Mouse (Mus musculus): ENCODE data around the gene Sowaha. TPM values are rescaled to one million over a fixed set of nuclear protein-coding genes. Genes with fewer than 3 reads are reported as not detected.

Sowaha gene
- polyA plus RNA-seq, 1 experiment from 2014 or later: 0.31 TPM

Other genes starting within 250 kb of the Sowaha start
- 85.2 and 85.9 TPM in 2 replicates for gene Hspa4, start 179.8 kb downstream of the Sowaha start, polyA plus RNA-seq (2015; fragmentation: Nextera tagmentation; extraction: Ambion mirVana)
- gene Zcchc10, start 155.6 kb downstream of the Sowaha start, polyA plus RNA-seq (2015; fragmentation: Nextera tagmentation; extraction: Ambion mirVana): 12.6 and 13.4 TPM in 2 replicates
- 16.6 and 20.4 TPM in 2 replicates for gene Aff4, start 129.4 kb downstream of the Sowaha start, polyA plus RNA-seq (2015; fragmentation: Nextera tagmentation; extraction: Ambion mirVana)
- 17.8 and 52.6 TPM in 2 replicates for gene Leap2, start 57.1 kb downstream of the Sowaha start, polyA plus RNA-seq (2015; fragmentation: Nextera tagmentation; extraction: Ambion mirVana)
- gene Uqcrq, start 49.4 kb downstream of the Sowaha start, polyA plus RNA-seq (2015; fragmentation: Nextera tagmentation; extraction: Ambion mirVana): 1,029 and 1,034 TPM in 2 replicates
- 0.99 and 1.4 TPM in 2 replicates for gene Gdf9, start 49.3 kb downstream of the Sowaha start, polyA plus RNA-seq (2015; fragmentation: Nextera tagmentation; extraction: Ambion mirVana)
- 0.06 and 0.07 TPM in 2 replicates for gene Gm10447, start 23.2 kb downstream of the Sowaha start, polyA plus RNA-seq (2015; fragmentation: Nextera tagmentation; extraction: Ambion mirVana)
- gene Shroom1, start 23.1 kb downstream of the Sowaha start, polyA plus RNA-seq (2015; fragmentation: Nextera tagmentation; extraction: Ambion mirVana): 1.3 and 1.4 TPM in 2 replicates
- not detected in 2 replicates for gene Gm9837, start 9.8 kb downstream of the Sowaha start, polyA plus RNA-seq (2015; fragmentation: Nextera tagmentation; extraction: Ambion mirVana)
- not detected in 2 replicates for gene Gm9945, start 108 bp downstream of the Sowaha start, polyA plus RNA-seq (2015; fragmentation: Nextera tagmentation; extraction: Ambion mirVana)
- 18.2 and 18.4 TPM in 2 replicates for gene Sept8, start 39.0 kb upstream of the Sowaha start, polyA plus RNA-seq (2015; fragmentation: Nextera tagmentation; extraction: Ambion mirVana)
- gene Kif3a, start 87.1 kb upstream of the Sowaha start, polyA plus RNA-seq (2015; fragmentation: Nextera tagmentation; extraction: Ambion mirVana): 35.0 and 42.3 TPM in 2 replicates
- 0.35 and 0.47 TPM in 2 replicates for gene Il4, start 138.4 kb upstream of the Sowaha start, polyA plus RNA-seq (2015; fragmentation: Nextera tagmentation; extraction: Ambion mirVana)
- not detected in 2 replicates for gene Il13, start 154.4 kb upstream of the Sowaha start, polyA plus RNA-seq (2015; fragmentation: Nextera tagmentation; extraction: Ambion mirVana)
- 24.8 and 28.5 TPM in 2 replicates for gene Rad50, start 227.0 kb upstream of the Sowaha start, polyA plus RNA-seq (2015; fragmentation: Nextera tagmentation; extraction: Ambion mirVana)
- not detected in 2 replicates for gene Il5, start 240.5 kb upstream of the Sowaha start, polyA plus RNA-seq (2015; fragmentation: Nextera tagmentation; extraction: Ambion mirVana)

Data from intestine, embryonic 16.5 days (tissue).